Mouse (Mus musculus) cortical plate, adult 2 months (tissue): ENCODE data around the gene Uchl4.

Source experiments
- CTCF ChIP-seq: fragments of 200-500 bp; IDR thresholded peaks from 2 replicates; pipeline ENCODE4 v1.5.1; 2011; ENCODE audit warnings: mild to moderate bottlenecking, control low read depth, low read length; ENCODE audit not compliant: insufficient read depth; ENCODE audit errors: extremely low read depth
- POLR2A ChIP-seq: fragments of 200-500 bp; IDR thresholded peaks from 2 replicates; pipeline ENCODE4 v1.6.1; 2011; ENCODE audit warnings: mild to moderate bottlenecking, low read length, control low read depth; ENCODE audit not compliant: insufficient read depth; ENCODE audit errors: extremely low read depth

GRCm38 (mm10) chr9:64234768-64235435, at the start of gene Uchl4:
- TF ChIP-seq CTCF (no peak), POLR2A (no peak)
